Mouse (Mus musculus) spleen, adult 12 weeks (tissue): Measurements from ENCODE around the gene Atp13a2.
A peak's percentile ranks its signal among the peaks of the same experiment; 100 is the strongest.

Experiments used
- DNase-seq: peaks from one replicate; pipeline ENCODE4 v3.0.0; 2022; ENCODE audit warnings: low spot score

Gene Atp13a2

DNA sequence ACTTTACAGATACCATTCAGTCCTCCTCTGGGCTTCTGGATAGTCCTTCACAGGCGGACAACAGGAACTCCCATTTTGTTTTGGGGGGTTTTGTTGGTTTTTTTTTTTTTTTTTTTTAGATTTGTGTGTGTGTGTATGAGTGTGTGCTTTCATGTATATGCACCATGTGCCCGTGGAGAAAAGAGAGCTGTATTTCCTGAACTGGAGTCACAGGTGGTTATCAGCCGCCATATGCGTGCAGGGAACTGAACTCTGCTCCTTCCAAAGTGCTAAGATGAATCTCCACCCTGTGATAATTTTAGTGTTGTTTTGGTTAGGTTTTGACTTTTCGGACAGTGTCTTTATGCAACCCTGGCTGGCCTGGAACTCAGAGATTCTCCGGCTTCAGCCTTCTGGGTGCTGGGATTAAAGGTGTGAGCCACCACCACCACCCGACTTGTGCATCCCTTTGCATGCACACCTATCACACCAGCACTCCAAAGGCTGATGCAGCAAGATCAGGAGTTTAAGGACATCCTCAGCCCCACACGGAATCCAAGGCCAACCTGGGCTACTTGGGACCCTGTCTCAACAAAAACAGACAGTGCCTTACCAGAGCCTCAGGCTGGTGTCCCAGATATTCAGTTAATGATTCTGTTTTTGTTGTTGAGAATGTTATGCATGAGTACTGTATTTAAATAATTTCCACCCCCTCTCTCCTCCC is 24.3 kb upstream of the Atp13a2 start:
- no peak for DNase-seq

DNA sequence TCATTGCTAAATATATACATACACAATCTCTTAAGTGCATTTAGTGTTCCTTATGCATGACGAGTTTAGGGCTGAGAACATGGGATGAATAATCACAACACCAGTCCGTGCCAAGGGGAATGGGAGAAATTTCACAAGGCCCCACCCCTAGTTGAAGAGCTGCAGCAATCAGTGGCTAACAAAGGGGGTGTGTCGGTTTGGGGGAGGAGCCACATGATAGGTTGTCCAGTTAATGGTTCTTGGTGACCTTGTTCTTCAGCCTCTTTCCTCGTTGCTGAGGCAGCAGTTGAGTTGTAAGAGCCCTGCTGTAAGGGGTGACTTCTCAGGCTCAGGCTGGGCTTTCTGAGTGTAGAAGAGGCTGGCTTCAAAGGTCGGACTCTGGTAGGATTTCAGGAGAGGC is 23.7 kb upstream of the Atp13a2 start:
- no peak for DNase-seq

DNA sequence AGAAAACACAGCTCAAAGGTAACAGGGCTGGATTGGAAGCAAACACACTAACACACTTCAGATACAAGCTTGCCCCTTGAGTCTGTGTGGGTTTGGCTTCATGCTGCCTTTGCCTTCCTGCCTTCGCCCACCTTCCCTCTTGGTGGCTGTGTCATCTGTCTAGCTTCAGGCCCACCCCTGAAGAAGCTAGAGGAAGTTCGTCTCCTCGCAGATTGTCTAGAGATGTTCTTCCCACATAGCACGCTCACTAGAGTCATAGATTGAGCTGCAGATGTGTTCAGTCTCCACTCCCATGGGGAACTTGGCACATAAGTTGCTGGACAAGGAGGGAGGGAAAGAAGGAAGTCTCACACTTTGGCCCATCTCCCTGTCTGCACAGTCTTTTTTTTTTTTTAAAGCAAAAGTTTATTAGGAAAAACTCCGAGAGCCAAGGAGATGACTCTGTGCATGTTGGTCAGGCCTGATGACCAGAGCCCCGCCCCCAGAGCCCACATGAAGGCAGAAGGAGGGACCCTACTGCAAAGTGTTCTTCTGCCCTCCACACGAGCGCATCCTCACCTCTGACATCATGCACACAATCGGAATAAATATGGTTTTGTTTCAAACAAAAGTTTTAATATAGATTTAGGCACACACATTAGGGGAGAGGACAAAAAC is 22.6 kb upstream of the Atp13a2 start:
- no peak for DNase-seq

DNA sequence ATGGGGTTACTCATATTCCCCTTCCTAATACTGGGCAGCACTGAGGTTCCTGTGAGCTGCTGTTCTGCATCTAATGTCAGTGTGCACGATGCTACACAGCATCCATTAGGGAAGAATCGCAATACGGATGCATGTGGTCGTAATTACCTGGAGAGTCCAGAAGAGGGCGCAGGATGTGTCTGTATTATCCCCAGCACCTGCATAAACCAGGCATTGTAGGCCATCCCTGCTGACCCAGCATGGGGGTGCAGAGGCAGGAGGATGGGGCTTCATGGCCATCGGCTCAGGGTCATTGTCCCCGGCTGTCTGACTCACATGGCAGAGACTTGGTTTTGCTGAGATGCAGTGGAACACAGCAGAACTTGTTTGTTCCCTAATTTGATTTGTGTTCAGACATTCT is 22.1 kb upstream of the Atp13a2 start:
- DNase-seq: no peak

DNA sequence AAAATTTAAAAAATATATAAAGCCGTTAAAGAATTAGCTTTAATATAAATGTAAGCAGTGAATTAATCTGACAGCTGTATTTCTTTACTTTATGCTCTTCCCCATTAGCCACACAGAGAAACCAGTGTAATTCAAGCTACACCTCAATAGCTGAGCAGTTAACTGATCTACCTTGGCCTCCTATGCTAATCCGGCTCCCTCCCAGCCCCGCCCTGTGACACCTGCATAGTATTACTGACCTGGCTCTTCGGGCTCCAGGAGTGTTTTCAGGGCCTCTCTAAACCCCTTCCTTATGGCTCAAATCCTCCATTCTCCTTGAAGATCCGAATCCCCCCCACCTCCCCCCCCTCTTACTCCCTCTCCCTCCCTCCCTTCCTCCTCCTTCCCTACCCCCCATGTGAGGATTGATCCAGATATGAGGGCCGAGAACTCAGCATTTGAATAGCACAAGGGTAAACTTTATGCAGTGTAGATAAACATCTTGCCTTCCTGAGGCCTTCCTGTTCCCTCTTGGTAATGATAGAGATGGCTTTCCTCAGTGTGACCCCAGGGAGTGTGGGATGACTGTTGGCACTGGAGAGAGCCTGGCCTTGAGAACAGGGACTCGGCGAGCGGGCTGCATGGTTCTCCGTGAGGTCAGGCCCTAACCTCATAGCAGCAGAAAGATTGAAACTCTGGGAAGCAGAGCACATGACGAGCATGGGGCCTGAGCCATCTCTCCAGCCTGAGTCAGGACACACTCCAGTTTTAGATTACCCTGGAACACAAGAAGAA is 19.1 kb upstream of the Atp13a2 start:
- DNase-seq: no peak

DNA sequence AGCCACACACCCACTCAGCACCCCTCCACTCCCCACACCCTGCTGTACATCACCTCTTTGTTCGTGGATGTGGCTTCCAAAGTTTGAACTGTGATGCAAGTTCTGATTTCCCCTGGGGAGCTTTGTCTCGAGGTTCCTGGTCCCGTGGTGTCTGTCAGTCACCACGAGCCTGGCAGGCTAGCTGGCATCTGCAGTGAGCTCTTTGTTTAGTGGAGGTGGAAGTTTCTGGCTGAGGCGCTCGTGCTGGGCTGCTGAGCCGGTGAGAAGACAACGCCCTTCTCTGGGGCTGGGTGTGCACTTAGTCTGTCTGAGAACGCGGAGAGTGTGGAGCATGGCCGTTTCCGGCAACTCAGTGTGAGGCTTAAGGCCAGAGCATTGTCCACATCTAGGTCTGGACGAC is 15.0 kb upstream of the Atp13a2 start:
- DNase-seq: no peak

DNA sequence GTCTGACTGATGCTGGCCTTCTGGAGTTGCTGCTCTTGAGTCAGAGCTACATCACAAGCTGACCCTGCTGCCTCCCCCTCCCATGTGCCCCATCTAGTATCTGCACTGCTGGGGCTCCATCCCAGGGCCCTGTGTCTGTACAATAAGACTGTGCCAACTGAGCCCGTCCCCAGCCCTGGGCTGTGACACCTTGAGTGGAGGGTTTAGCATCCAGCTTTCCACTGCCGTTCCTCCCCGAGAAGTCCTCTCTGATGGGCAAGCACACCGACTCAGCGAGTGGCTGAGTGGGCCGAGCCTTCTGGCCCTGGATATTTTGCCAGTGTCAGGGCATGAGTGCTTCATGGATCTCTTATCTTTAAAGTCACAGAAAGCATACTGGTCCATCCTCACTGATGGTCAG is 12.3 kb upstream of the Atp13a2 start:
- no peak for DNase-seq

DNA sequence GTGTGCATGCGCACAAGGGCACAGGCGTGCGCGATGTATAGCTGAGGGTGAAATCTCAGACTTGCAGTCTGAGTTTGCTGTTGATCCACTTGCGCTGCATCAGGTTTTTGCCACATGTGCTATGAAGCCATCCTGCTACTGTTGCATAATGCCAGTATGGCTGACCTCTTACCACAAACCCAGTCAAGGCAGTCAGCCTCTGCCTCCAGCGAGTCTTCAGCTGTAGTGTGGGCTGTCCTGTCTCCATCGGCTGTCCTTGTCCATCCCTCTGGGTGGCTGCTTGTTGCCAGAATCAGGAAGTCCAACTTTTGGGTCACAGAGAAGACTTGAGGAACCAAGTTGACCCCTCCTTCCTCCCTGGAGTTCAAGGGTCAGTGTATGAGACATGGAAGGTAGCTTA is 11.3 kb upstream of the Atp13a2 start:
- no peak for DNase-seq

DNA sequence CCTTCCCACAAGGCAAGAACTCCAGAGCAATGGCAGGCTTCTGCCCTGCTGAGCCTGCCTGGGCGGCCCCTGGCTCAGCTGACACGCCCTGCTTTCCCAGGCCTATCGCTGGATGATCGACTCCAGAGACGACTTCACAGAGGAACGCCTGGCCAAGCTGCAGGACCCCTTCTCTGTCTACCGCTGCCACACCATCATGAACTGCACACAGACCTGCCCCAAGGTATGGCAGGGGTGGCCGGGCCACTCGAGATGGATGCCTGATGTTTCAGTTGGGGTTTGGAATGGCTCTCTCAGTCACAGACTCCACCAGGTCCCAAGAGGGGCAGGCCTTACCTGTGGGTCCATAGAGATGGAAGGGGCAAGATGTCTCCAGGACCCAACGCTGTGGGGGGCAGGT is 9.4 kb upstream of the Atp13a2 start:
- no peak for DNase-seq

DNA sequence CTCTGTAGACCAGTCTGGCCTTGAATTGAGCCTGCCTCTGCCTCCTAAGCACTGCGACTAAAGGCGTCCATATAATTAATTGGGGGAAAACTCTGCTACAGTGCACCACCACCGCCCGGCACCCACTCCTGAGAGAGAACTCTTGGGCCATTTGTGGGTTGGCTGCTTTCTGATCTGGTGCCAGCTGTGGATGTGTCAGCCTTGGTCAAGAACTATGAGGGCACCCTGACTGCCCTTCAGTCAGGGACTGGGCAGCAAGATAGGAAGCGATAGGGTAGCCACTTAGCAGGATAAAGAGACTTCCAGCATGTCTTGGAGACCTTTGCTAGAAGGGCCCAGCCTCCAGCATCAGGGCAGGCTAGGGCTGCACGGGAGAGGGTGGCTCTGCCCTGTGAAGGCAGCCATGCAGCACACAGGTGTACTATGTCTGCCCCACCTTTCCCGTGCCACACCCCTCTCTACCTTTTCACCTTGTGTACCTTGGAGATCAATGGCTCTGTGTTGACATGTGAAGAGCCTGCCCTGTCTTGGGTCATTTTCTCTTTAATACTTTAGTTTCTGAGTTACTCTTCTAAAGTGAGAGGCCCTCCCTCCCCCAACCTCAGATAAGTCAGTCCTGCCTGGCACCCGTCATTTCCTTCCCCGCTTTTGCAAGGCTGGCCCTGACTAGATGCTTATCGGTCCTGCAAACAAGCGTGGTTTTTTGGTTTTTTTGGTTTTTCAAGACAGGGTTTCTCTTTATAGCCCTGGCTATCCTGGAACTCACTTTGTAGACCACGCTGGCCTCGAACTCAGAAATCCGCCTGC is 8.6 kb upstream of the Atp13a2 start:
- no peak for DNase-seq

DNA sequence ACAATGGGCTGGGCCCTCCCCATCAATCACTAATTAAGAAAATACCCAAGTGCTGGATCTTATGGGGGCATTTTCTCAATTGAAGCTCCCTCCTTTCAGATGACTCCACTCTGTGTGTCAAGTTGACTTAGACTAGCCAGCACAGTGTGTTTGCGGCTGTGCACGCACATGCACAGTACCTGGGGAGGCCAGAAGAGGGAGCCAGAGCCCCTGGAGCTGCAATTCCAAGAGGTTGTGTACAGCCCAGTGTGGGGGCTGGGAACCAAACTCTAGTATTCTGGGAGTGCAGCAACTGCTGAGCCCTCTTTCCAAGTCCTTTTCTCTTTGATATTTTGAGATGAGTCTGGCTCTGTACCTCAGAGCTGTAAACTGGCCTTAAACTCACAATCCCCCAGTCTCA is 5.1 kb upstream of the Atp13a2 start:
- no peak for DNase-seq

DNA sequence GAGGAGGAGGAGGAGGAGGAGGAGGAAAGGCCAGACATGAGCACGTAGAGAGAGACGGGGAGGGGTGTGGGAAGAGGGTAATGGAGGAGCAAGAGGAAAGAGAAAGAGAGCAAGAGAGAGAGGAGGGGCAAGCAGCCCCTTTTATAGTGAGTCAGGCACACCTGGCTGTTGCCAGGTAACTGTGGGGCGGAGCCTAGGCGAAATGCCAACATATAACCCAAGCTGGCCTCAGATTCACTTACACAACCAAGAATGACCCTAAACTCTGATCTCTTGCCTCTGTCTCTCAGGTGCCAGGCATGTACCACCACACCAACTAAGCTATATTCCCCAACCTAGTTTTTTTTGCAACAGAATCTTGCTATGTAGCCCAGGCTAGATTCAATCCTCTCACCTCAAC is 3.9 kb upstream of the Atp13a2 start:
- DNase-seq: no peak

DNA sequence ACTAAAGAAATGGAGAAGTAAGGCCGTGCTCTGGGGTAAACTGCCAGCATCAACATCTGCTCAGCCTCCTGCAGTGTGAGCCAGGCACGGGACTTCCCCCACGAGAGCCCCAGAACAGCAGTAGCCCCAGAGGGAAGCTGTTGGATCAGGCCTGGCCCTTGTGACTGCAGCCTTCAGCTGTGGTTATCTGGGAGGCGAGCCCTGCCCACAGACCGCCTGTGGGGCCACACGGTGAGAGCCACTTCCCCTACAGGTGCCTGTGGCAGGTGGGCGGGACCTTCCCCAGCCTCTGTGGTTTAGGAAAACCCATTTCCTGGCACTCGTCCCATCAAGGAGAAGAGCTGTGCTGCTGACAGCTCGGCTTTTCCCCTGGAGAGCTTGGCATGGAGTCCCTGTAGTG is 3.2 kb upstream of the Atp13a2 start:
- peak; percentile 65 for DNase-seq

DNA sequence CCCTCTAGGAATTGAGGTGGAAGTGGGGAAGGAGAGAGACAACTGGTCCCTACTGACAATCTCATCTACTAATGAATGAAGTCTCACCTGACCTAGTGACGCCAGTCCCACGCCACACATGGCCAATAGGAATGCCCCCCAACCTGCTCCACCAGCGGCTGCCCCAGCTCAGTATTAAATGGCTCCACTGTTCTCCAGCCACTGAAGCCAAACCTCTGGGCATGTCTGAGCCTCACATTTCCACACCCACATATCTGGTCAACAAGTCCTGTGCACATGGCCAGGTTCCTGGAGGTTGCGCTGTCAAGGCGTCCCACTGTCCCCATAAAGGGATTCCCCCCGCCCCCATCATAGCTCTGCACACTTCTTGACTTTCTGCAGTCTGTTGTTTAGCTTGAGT is 2.1 kb upstream of the Atp13a2 start:
- no peak for DNase-seq

DNA sequence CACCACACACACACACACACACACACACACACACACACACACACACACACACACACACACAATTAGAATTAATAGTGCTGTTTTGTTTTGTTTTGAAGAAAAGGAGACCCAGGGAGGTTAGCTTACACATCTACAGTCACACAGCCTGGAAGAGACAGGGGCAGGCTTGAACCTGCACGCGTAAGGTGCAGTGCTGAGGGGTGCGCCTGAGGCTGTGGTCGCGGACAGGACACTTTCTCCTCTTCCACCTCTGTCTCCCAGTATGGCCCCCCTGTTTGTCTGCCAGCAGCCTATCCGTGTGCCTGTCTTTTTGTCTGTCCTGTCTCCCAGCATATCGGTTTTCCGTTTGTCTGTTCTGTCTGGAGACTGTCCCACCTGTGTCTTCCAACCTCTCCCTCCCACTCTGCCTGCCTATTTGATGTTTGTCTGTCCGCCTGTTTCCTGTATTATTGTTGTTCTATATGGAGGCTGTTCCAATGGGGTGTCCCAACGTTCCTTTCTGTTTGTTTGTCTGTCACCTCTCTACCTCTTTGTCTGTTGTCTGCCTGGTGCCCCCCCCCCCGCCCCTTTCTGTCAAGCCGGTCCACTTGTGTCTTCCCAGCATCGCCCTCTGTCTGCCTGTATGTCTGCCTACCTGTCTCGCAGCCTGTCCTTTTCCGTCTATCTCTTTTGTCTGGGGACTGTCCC is 506 bp upstream of the Atp13a2 start:
- DNase-seq: no peak

DNA sequence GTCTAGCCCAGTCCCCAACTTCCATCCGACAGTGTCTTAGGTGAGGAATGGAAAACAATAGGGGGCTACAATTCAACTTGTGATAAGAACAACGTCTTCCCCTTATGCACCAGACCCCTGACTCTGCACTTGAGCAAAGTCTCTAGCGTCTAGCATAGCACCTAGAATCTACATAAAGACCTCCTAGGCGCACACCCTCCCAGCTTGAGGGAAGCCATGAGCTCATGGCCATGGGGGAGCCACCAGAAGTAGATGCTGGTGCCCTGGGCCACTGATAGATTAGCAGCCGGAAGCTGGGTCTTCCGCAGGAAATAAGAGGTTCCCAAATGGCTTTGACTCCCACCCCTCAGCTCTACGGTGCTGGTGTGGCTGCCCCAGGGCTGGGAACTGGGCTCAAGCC is 803 bp downstream of the Atp13a2 start:
- DNase-seq: no peak

DNA sequence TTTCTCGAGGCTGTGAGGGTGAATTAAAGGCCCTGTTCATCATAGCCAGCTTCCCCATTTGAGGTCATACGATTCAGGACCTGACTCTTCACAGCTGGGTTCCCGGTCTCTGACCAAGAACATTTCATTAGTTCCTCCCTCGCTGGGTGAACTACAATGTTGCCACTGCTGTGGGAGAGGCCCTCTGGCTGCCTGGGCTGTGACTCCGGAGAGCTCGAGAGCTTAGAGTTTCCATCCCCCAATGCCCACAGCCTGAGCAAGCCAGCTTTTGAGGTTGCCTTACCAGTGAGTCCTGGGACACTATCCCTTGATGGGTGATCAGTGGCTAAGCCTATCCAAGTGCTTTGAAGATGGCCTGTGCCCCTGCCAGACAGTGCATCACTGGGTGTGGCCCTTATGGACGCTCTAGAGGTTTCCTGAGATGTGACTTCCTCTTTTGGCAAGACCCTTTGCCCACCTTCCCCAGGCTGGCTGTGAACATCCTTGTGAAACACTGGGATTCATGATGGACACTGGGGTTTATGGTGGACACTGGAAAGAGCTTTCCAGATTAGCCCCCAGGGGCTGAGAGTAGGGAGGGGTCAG is 2.1 kb downstream of the Atp13a2 start:
- no peak for DNase-seq

DNA sequence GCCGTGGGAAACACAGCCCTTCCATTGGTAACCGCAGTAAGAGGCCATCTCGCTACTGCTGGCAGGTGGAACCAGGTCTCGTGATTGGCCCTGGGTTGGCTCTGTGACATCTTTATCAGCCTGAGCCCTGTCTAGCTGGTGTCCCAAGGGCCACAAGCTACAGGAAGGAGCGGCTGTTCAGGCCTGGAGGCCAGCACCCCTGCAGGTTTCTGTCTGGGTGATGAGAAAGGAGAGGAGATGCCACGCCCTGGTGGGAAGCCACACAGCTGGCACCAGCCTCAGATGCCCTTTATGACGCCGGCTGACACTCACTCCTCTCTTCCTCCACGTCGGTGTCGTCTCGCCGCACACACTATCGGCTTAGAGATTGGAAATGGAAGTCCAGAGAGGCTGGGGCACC is 2.8 kb downstream of the Atp13a2 start:
- DNase-seq: no peak

DNA sequence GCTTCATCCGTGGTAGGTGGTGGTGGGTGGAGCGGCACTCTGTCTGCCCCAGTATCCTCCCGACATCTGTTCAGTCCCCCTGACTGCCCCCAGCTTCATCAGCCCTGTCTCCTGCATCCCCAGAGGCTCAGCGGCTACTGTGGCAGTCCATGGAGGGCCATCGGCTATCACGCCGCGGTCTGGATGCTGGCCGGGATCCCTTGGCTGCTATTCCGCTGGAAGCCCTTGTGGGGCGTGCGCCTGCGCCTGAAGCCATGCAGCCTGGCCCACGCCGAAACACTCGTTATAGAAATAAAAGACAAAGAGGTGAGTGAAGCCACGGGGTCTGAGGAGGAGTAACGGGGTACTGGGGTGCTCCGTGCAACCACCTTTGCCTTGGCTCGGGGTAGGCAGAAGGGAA is 5.5 kb downstream of the Atp13a2 start:
- no peak for DNase-seq

DNA sequence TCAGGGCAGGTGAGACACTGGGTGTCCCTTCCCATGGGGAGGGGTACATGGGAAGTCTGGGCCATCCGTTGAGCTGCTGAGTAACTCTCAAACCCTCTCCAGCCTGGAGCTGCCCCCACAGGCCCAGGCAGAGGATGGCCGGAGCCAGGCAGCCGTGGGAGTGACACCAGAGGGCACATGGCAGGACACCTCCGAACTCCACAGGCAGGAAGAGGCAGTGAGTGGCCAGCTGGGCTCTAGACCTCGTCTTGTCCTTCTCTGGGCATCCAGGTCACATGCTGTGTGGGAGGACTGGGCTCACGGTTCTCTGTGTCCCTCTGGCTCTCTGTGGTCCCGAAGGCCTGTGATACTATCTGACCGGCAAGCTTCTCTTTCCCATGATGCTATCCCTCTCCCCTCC is 7.2 kb downstream of the Atp13a2 start:
- DNase-seq: no peak

DNA sequence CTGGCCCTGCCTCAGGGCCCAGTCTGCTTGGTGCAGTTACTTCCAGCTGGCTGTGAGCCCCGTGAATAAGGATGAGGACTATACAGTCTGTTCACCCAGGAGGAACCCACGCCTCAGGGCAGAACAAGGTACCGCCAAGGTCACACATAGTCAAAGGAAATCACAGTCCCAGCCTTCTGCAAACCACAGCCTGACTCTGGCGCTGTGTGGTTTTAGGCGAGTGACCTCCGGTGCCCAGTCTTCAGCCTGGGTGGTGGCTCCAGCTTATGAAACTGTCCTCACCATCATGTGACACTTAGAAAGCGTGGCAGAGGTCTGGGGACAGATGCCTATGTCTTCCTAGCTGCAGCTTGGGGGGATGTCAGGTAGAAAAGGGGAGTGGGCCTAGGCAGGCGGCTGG is 9.1 kb downstream of the Atp13a2 start:
- no peak for DNase-seq

DNA sequence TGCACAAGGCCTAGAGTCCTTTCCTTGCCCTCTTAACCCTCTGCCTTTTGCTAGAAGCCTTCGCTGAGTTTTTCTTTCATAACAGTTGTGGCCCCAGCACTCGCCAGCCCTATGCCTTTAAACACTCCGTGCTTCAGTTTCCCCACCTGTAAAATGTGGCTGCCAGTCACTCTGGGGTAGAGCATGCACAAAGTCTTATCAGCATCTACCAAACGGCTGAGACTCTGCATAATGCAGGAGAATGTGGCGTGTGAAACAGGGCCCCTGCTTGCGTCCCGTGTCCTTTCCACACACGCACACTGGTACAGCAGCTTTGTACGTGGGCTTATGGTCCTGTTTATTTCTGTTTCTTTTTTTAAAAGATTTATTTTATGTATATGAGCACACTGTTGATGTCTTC is 10.1 kb downstream of the Atp13a2 start:
- DNase-seq: no peak
